Mouse (Mus musculus): ENCODE measurements around the gene Rps6. TPM values are rescaled to one million over a fixed set of nuclear protein-coding genes. Genes with fewer than 3 reads are reported as not detected.
"Not testable (repeated sequence)": the region's sequence is repeated elsewhere in the genome, so short reads cannot be mapped to it uniquely, and the experiment has no call there.

The Rps6 gene
- polyA plus RNA-seq, 2 experiments, result 916 to 2,024 TPM

DNA sequence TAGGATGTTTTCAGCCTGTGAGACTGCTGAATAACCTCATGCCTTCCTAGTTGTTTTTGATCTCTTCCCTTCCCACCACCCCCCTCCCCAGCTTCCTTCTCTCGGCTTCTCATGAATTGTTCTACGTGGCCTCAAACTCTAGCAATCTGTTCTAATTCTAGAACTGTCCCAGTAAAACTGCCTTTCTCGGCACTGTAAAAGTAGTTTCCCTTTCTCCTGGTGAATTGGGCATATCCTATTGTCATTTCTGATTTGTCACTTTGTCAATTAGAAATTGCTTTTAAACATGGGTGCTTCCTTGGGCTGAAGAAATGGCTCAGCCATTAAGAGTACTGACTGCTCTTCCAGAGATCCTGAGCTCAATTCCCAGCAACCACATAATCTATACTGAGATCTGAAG is 5.2 kb downstream of the Rps6 start:
- ATAC-seq (ENCODE audit: low FRiP score, low read depth), result no peak
- no peak for DNase-seq (ENCODE audit: low spot score)
- Histone ChIP-seq H3K4me1 (ENCODE audit: control insufficient read depth, insufficient read depth, low read length) (no peaks in the 10 kb centered on the region), H3K27me3 (ENCODE audit: control insufficient read depth, insufficient read depth, low read length) (no peaks in the 10 kb centered on the region), H3K4me2 (replicated peaks; ENCODE audit: low read depth, low read length, severe bottlenecking) (no peak overlapping the region), H3K27ac (replicated peaks; ENCODE audit: low read depth, low read length) (no peak overlapping the region), H3K36me3 (ENCODE audit: control insufficient read depth, insufficient read depth, low read length) (peaks cover 57% of the 10 kb centered on the region), H3K9me3 (ENCODE audit: control insufficient read depth, low read length) (no peaks in the 10 kb centered on the region), H3K9ac (ENCODE audit: low read depth, low read length, severe bottlenecking) (no peak overlapping the region), H3K4me3 (replicated peaks; ENCODE audit: low read length) (no peak overlapping the region)
- 64% methylated on average over 3 of the region's 3 CpGs for WGBS
- no peak for TF ChIP-seq POLR2A (IDR thresholded peaks at IDR 0.05; ENCODE audit: borderline replicate concordance, extremely low read depth, insufficient read depth, insufficient read length)

DNA sequence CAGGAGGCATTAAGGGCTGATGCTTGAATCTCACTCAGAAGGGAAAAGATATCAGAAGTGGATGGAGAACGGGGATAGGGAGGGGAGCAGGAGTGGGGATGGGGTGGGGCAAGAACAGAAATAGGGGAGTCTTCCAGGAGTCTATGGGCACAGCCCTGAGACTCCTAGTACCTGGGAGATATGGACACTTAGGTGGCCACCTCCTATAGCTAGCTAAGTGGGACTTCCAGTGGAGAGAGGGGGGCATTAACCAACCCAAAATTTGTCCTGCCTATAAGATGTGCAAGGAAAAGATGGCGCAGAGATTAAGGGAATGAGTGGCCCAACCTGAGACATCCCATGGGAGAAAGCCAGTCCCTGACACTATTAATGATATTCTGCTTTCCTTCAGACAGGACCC is 5.9 kb downstream of the Rps6 start:
- Histone ChIP-seq H3K9ac (ENCODE audit: low read depth, low read length, severe bottlenecking) (no peak overlapping the region), H3K36me3 (ENCODE audit: control insufficient read depth, insufficient read depth, low read length) (peaks cover 63% of the 10 kb centered on the region), H3K4me3 (replicated peaks; ENCODE audit: low read length) (no peak overlapping the region), H3K9me3 (ENCODE audit: control insufficient read depth, low read length) (no peaks in the 10 kb centered on the region), H3K27me3 (ENCODE audit: control insufficient read depth, insufficient read depth, low read length) (no peaks in the 10 kb centered on the region), H3K4me1 (ENCODE audit: control insufficient read depth, insufficient read depth, low read length) (no peaks in the 10 kb centered on the region), H3K27ac (replicated peaks; ENCODE audit: low read depth, low read length) (no peak overlapping the region), H3K4me2 (replicated peaks; ENCODE audit: low read depth, low read length, severe bottlenecking) (no peak overlapping the region)
- DNase-seq (ENCODE audit: low spot score) (no peak), ATAC-seq (ENCODE audit: low FRiP score, low read depth) (no peak)
- 88% methylated on average over 2 of the region's 2 CpGs for WGBS
- no peak for TF ChIP-seq POLR2A (IDR thresholded peaks at IDR 0.05; ENCODE audit: borderline replicate concordance, extremely low read depth, insufficient read depth, insufficient read length)

DNA sequence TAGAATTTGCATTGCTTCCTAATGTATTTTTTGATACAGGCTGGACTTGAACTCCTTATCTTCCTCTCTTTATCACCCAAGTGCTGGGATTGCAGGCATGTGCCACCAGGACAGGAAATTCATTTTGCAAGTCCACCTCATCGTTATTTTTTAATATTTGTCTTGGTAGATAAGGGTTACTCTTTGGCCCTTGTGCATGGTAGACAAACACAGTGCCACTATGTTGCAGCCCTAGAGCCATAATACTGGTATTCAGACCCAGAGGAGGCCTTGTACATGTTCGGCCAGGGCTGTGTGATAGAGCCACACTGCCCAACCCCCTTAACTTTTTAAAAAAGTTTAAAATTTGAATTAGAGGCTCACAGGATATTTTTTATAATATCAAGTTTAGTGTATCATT is 10.0 kb downstream of the Rps6 start:
- H3K4me3 ChIP-seq (replicated peaks; ENCODE audit: low read length), result no peak overlapping the region
- no peak for TF ChIP-seq POLR2A (IDR thresholded peaks at IDR 0.05; ENCODE audit: borderline replicate concordance, extremely low read depth, insufficient read depth, insufficient read length)
- no peak overlapping the region for H3K4me2 ChIP-seq (replicated peaks; ENCODE audit: low read depth, low read length, severe bottlenecking)
- no peaks in the 10 kb centered on the region for H3K27me3 ChIP-seq (ENCODE audit: control insufficient read depth, insufficient read depth, low read length)
- no peaks in the 10 kb centered on the region for H3K9me3 ChIP-seq (ENCODE audit: control insufficient read depth, low read length)
- peaks cover 57% of the 10 kb centered on the region for H3K36me3 ChIP-seq (ENCODE audit: control insufficient read depth, insufficient read depth, low read length)
- 97% methylated on average over 2 of the region's 2 CpGs for WGBS
- no peaks in the 10 kb centered on the region for H3K4me1 ChIP-seq (ENCODE audit: control insufficient read depth, insufficient read depth, low read length)
- DNase-seq (ENCODE audit: low spot score) (no peak), ATAC-seq (ENCODE audit: low FRiP score, low read depth) (no peak)
- H3K9ac ChIP-seq (ENCODE audit: low read depth, low read length, severe bottlenecking), result no peak overlapping the region
- H3K27ac ChIP-seq (replicated peaks; ENCODE audit: low read depth, low read length), result no peak overlapping the region

GRCm38 (mm10) chr4:86845384-86845783 is 11.8 kb downstream of the Rps6 start:
- Histone ChIP-seq H3K4me2 (replicated peaks; ENCODE audit: low read depth, low read length, severe bottlenecking) (no peak overlapping the region), H3K27ac (replicated peaks; ENCODE audit: low read depth, low read length) (no peak overlapping the region), H3K27me3 (ENCODE audit: control insufficient read depth, insufficient read depth, low read length) (no peaks in the 10 kb centered on the region), H3K36me3 (ENCODE audit: control insufficient read depth, insufficient read depth, low read length) (peaks cover 57% of the 10 kb centered on the region), H3K9ac (ENCODE audit: low read depth, low read length, severe bottlenecking) (no peak overlapping the region), H3K4me1 (ENCODE audit: control insufficient read depth, insufficient read depth, low read length) (no peaks in the 10 kb centered on the region), H3K4me3 (replicated peaks; ENCODE audit: low read length) (no peak overlapping the region), H3K9me3 (ENCODE audit: control insufficient read depth, low read length) (no peaks in the 10 kb centered on the region)
- ATAC-seq (ENCODE audit: low FRiP score, low read depth) (no peak), DNase-seq (ENCODE audit: low spot score) (no peak)
- 94% methylated on average over 3 of the region's 3 CpGs for WGBS
- TF ChIP-seq POLR2A (IDR thresholded peaks at IDR 0.05; ENCODE audit: borderline replicate concordance, extremely low read depth, insufficient read depth, insufficient read length), result no peak

DNA sequence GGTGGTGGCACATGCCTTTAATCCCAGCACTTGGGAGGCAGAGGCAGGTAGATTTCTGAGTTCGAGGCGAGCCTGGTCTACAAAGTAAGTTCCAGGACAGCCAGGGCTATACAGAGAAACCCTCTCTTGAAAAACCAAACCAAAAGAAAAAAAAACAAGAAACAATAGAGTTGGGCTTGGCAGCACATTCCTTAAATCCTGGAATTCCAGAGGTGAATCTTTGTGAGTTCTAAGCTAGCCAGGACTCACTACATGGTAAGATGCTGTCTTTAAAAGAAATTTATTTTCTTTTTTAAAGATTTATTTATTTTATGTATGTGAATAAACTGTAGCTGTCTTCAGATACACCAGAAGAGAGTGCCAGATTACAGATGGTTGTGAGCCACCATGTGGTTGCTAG is 16.1 kb downstream of the Rps6 start:
- DNase-seq (ENCODE audit: low spot score); H3K4me3 ChIP-seq (replicated peaks; ENCODE audit: low read length); H3K27me3 ChIP-seq (ENCODE audit: control insufficient read depth, insufficient read depth, low read length); ATAC-seq (ENCODE audit: low FRiP score, low read depth); H3K27ac ChIP-seq (replicated peaks; ENCODE audit: low read depth, low read length); H3K4me1 ChIP-seq (ENCODE audit: control insufficient read depth, insufficient read depth, low read length); H3K9ac ChIP-seq (ENCODE audit: low read depth, low read length, severe bottlenecking); H3K9me3 ChIP-seq (ENCODE audit: control insufficient read depth, low read length); H3K4me2 ChIP-seq (replicated peaks; ENCODE audit: low read depth, low read length, severe bottlenecking): not testable (repeated sequence)
- WGBS, result 91% methylated on average over 2 of the region's 2 CpGs
- peaks cover 59% of the 10 kb centered on the region for H3K36me3 ChIP-seq (ENCODE audit: control insufficient read depth, insufficient read depth, low read length)

- ATAC-seq (ENCODE audit: low FRiP score, low read depth) (no peak), DNase-seq (ENCODE audit: low spot score) (no peak)
- H3K4me2 ChIP-seq (replicated peaks; ENCODE audit: low read depth, low read length, severe bottlenecking), result no peak overlapping the region
- 97% methylated on average over 2 of the region's 2 CpGs for WGBS
- H3K27ac ChIP-seq (replicated peaks; ENCODE audit: low read depth, low read length), result no peak overlapping the region
- no peak overlapping the region for H3K9ac ChIP-seq (ENCODE audit: low read depth, low read length, severe bottlenecking)
- no peaks in the 10 kb centered on the region for H3K9me3 ChIP-seq (ENCODE audit: control insufficient read depth, low read length)
- no peak overlapping the region for H3K4me3 ChIP-seq (replicated peaks; ENCODE audit: low read length)
- TF ChIP-seq POLR2A (IDR thresholded peaks at IDR 0.05; ENCODE audit: borderline replicate concordance, extremely low read depth, insufficient read depth, insufficient read length), result no peak
- no peaks in the 10 kb centered on the region for H3K4me1 ChIP-seq (ENCODE audit: control insufficient read depth, insufficient read depth, low read length)
- peaks cover 63% of the 10 kb centered on the region for H3K36me3 ChIP-seq (ENCODE audit: control insufficient read depth, insufficient read depth, low read length)
- H3K27me3 ChIP-seq (ENCODE audit: control insufficient read depth, insufficient read depth, low read length), result no peaks in the 10 kb centered on the region
Measured at GRCm38 (mm10) chr4:86831896-86832295, 25.3 kb downstream of the Rps6 start.
